9 mouse cellular contexts compared by ENCODE assay signal in the genomic region with DNA sequence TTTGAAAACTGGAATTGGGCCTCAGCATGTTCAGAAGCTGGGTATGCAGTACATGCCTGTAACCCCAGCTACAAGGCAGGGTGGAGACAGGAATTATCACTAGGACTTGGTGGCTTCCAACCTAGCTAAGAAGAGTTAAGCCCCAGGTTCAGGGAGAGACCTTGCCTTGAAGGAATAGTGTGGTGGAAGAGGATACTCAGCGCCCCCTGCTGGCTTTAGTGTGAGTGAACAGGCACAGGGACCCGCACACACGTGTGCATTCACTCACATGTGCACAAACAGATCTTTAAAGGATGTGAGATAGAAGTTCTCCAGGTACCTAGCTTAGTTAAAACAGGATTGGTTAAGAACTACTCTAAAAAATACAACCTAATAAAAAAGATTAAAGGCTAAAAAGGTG. TPM values are rescaled to one million over a fixed set of nuclear protein-coding genes. Genes with fewer than 3 reads are reported as not detected.
DNase-seq lines count a peak whose midpoint lies in the region; ATAC-seq and TF ChIP-seq lines count a peak whose summit lies in the region.
"Had no signal": no experiment of that assay in that cellular context is flagged by ENCODE, and none has a peak within 500 bp of the region (broad histone marks: within the 10 kb centered on the region; RNA-seq: fewer than 3 reads in every experiment).

No protein-coding gene starts in this region.

- no peak overlapping the region for H3K9ac ChIP-seq in lung, embryonic 14.5 days
- H3K9ac ChIP-seq in intestine, embryonic 16.5 days (ENCODE audit: low read depth, low read length) = no peak overlapping the region

- peaks cover 7% of the 10 kb centered on the region; the same call in 1 of the 2 replicates for H3K4me1 ChIP-seq in lung, embryonic 14.5 days (ENCODE audit: insufficient read depth)
- H3K4me1 ChIP-seq in bone marrow macrophage, adult 2 months (ENCODE audit: control insufficient read depth, insufficient read depth, low read length) = peaks cover 7% of the 10 kb centered on the region
- peaks cover 6% of the 10 kb centered on the region for H3K4me1 ChIP-seq in intestine, embryonic 16.5 days (ENCODE audit: control insufficient read depth, insufficient read depth, low read length)

- no peaks in the 10 kb centered on the region for H3K9me3 ChIP-seq in lung, embryonic 14.5 days (ENCODE audit: low read depth, low read length)
- no peaks in the 10 kb centered on the region for H3K9me3 ChIP-seq in intestine, embryonic 16.5 days (ENCODE audit: control insufficient read depth, low read length)

- H3K36me3 ChIP-seq in lung, embryonic 14.5 days (ENCODE audit: insufficient read depth) = peaks cover 37% of the 10 kb centered on the region
- no peaks in the 10 kb centered on the region for H3K36me3 ChIP-seq in intestine, embryonic 16.5 days (ENCODE audit: control insufficient read depth, insufficient read depth, low read length)

- no peak overlapping the region for H3K4me3 ChIP-seq in lung, embryonic 14.5 days (ENCODE audit: low read depth, low read length)
- H3K4me3 ChIP-seq in bone marrow macrophage, adult 2 months (ENCODE audit: insufficient read depth, low read length) = no peak overlapping the region
- H3K4me3 ChIP-seq in intestine, embryonic 16.5 days (ENCODE audit: low read length) = no peak overlapping the region

- H3K27me3 ChIP-seq in lung, embryonic 14.5 days (ENCODE audit: insufficient read depth, low read length) = no peaks in the 10 kb centered on the region
- H3K27me3 ChIP-seq in intestine, embryonic 16.5 days (replicated peaks; ENCODE audit: control insufficient read depth, insufficient read depth, low read length) = no peaks in the 10 kb centered on the region

- H3K27ac ChIP-seq in lung, embryonic 14.5 days (ENCODE audit: low read depth) = no peak overlapping the region
- no peak overlapping the region for H3K27ac ChIP-seq in bone marrow macrophage, adult 2 months (ENCODE audit: insufficient read depth, low read depth, low read length)
- no peak overlapping the region for H3K27ac ChIP-seq in intestine, embryonic 16.5 days (ENCODE audit: low read length)

- 68% methylated on average over 3 of the region's 3 CpGs for WGBS in lung, embryonic 14.5 days
- WGBS in intestine, embryonic 16.5 days = 73% methylated on average over 3 of the region's 3 CpGs

- no peak for ATAC-seq in lung, embryonic 14.5 days (ENCODE audit: insufficient read depth)
- ATAC-seq in megakaryocyte progenitor cell, adult 5-6 weeks (replicated peaks; ENCODE audit: poor library complexity) = peak; percentile 65
- no peak for ATAC-seq in monocyte, adult 5-6 weeks (replicated peaks; ENCODE audit: insufficient number of reproducible peaks, low FRiP score, low TSS enrichment, poor library complexity, severe bottlenecking)
- ATAC-seq in intestine, embryonic 16.5 days = no peak
- no peak for ATAC-seq in inflammation-experienced regulatory T-cells, adult 6 months

- H3K4me2 ChIP-seq in lung, embryonic 14.5 days = no peak overlapping the region
- no peak overlapping the region for H3K4me2 ChIP-seq in intestine, embryonic 16.5 days (ENCODE audit: low read depth, low read length)

- TF ChIP-seq CTCF in lung, embryonic 14.5 days (IDR thresholded peaks at IDR 0.05; ENCODE audit: low read depth) = peak; percentile 49
- peak; percentile 69 for TF ChIP-seq CTCF in bone marrow macrophage, adult 2 months (IDR thresholded peaks at IDR 0.05; ENCODE audit: low read depth, low read length)

- no peak for TF ChIP-seq POLR2A in bone marrow macrophage, adult 2 months (IDR thresholded peaks at IDR 0.05; ENCODE audit: borderline replicate concordance, low read depth, low read length)

- DNase-seq in lung, embryonic 14.5 days = peak; percentile 22
- no peak for DNase-seq in lung, postnatal 10 days
- DNase-seq in ES-CJ7 (ENCODE audit: low read depth, low spot score) = peak; percentile 51
- DNase-seq: gastrocnemius, postnatal 36 days had no signal

RNA-seq across cellular contexts. Expression of a gene that starts 5.8 kb away (rescaled TPM):
- 33.5 and 39.2 TPM in 2 replicates for polyA plus RNA-seq in lung, embryonic 14.5 days (2014; fragmentation: Nextera tagmentation; extraction: Ambion mirVana)
- polyA plus RNA-seq in bone marrow macrophage, adult 2 months (2012; ENCODE audit: insufficient read depth, insufficient read length, missing spikeins) = 30.8 and 34.2 TPM in 2 replicates
- total RNA-seq in megakaryocyte progenitor cell, adult 5-6 weeks (2015) = 22.1 and 23.8 TPM in 2 replicates
- total RNA-seq in megakaryocyte progenitor cell, adult 5-6 weeks (2017) = 30.9 and 40.3 TPM in 2 replicates
- 21.9 to 27.7 TPM (median 27.7 TPM) in 3 replicates for total RNA-seq in monocyte, adult 5-6 weeks (2017)
- 21.5 and 25.3 TPM in 2 replicates for polyA plus RNA-seq in intestine, embryonic 16.5 days (2015; fragmentation: Nextera tagmentation; extraction: Ambion mirVana)
- 10 to 100 TPM; 22.3 to 32.3 (median 29.5) TPM for polyA plus RNA-seq in inflammation-experienced regulatory T-cells, adult 6 months (2017; shearing (Covaris generic))

RNA-seq across cellular contexts. Expression of a gene that starts 5.9 kb away (rescaled TPM):
- 85.5 and 89.3 TPM in 2 replicates for polyA plus RNA-seq in lung, embryonic 14.5 days (2014; fragmentation: Nextera tagmentation; extraction: Ambion mirVana)
- polyA plus RNA-seq in bone marrow macrophage, adult 2 months (2012; ENCODE audit: insufficient read depth, insufficient read length, missing spikeins) = 24.5 and 24.7 TPM in 2 replicates
- 81.5 and 82.3 TPM in 2 replicates for total RNA-seq in megakaryocyte progenitor cell, adult 5-6 weeks (2015)
- total RNA-seq in megakaryocyte progenitor cell, adult 5-6 weeks (2017) = 108 and 109 TPM in 2 replicates
- total RNA-seq in monocyte, adult 5-6 weeks (2017) = 39.7 to 57.5 TPM (median 45.6 TPM) in 3 replicates
- polyA plus RNA-seq in intestine, embryonic 16.5 days (2015; fragmentation: Nextera tagmentation; extraction: Ambion mirVana) = 57.4 and 63.0 TPM in 2 replicates
- polyA plus RNA-seq in inflammation-experienced regulatory T-cells, adult 6 months (2017; shearing (Covaris generic)) = 10 to 100 TPM; 39.1 to 43.4 (median 40.9) TPM

RNA-seq across cellular contexts. Expression of a gene that starts 51.8 kb away (rescaled TPM):
- 20.6 and 22.0 TPM in 2 replicates for polyA plus RNA-seq in lung, embryonic 14.5 days (2014; fragmentation: Nextera tagmentation; extraction: Ambion mirVana)
- polyA plus RNA-seq in bone marrow macrophage, adult 2 months (2012; ENCODE audit: insufficient read depth, insufficient read length, missing spikeins) = 45.7 and 49.1 TPM in 2 replicates
- total RNA-seq in megakaryocyte progenitor cell, adult 5-6 weeks (2015) = 32.8 and 48.7 TPM in 2 replicates
- total RNA-seq in megakaryocyte progenitor cell, adult 5-6 weeks (2017) = 30.5 and 32.7 TPM in 2 replicates
- total RNA-seq in monocyte, adult 5-6 weeks (2017) = 71.4 to 82.4 TPM (median 75.9 TPM) in 3 replicates
- 16.3 and 17.0 TPM in 2 replicates for polyA plus RNA-seq in intestine, embryonic 16.5 days (2015; fragmentation: Nextera tagmentation; extraction: Ambion mirVana)
- 10 to 100 TPM in 2 of 3 experiments, 1 to 10 TPM in 1; 9.2 to 19.6 (median 12.5) TPM for polyA plus RNA-seq in inflammation-experienced regulatory T-cells, adult 6 months (2017; shearing (Covaris generic))
